Mouse (Mus musculus): ENCODE results near the gene Syt16. TPM values are rescaled to one million over a fixed set of nuclear protein-coding genes. Genes with fewer than 3 reads are reported as not detected.

The Syt16 gene
- polyA plus RNA-seq, 2 experiments = 0.04 TPM; not detected in 1

DNA sequence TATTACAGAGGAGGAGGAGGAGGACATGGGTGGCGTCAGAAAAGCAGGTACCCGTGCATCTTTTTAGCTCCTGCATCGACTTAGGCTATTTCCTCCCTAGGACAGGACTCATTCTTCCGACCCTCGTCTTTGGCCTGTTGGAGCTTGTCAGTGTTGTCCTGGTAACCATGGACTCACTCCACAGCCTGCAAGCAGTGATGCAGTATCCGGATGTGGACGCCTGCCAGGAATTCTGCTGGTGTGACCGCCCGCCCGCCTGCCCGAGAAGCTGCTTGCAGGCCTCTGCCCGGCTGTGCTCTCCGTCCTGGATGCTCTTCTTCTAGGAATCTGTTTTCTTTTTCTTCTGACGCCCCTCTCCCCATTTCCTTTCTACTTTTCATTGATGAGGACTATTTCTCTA is 14.9 kb upstream of the Syt16 start:
- Histone ChIP-seq H3K9ac (replicated peaks) (no peak overlapping the region), H3K36me3 (replicated peaks; ENCODE audit: control insufficient read depth, insufficient read depth, low read depth) (peaks cover 3% of the 10 kb centered on the region), H3K4me2 (ENCODE audit: low read depth) (no peak overlapping the region), H3K27ac (no peak overlapping the region), H3K4me1 (replicated peaks; ENCODE audit: control insufficient read depth in 2 of 2, insufficient read depth in 2 of 2, low read length in 1 of 2) (no peaks in the 10 kb centered on the region), H3K4me3 (ENCODE audit: insufficient read depth in 1 of 2, low read depth in 2 of 2, low read length in 2 of 2) (no peak overlapping the region), H3K9me3 (ENCODE audit: control insufficient read depth, low read length) (no peaks in the 10 kb centered on the region), H3K27me3 (ENCODE audit: control insufficient read depth, insufficient read depth, low read length) (no peaks in the 10 kb centered on the region)
- WGBS (ENCODE audit: insufficient replicate concordance) = 76% methylated on average over 14 of the region's 14 CpGs
- no peak for TF ChIP-seq CTCF (IDR thresholded peaks at IDR 0.05; ENCODE audit: low read depth)
- no peak for TF ChIP-seq EP300 (IDR thresholded peaks at IDR 0.05; ENCODE audit: low read depth)
- ATAC-seq (ENCODE audit: insufficient read depth) = no peak
- no peak for DNase-seq (ENCODE audit: low read depth in 3 of 3, low spot score in 3 of 3)

- no peak for DNase-seq (ENCODE audit: low read depth in 3 of 3, low spot score in 3 of 3)
- Histone ChIP-seq H3K4me1 (replicated peaks; ENCODE audit: control insufficient read depth in 2 of 2, insufficient read depth in 2 of 2, low read length in 1 of 2) (no peaks in the 10 kb centered on the region), H3K27ac (no peak overlapping the region), H3K9me3 (ENCODE audit: control insufficient read depth, low read length) (no peaks in the 10 kb centered on the region), H3K4me3 (ENCODE audit: insufficient read depth in 1 of 2, low read depth in 2 of 2, low read length in 2 of 2) (no peak overlapping the region), H3K4me2 (ENCODE audit: low read depth) (no peak overlapping the region), H3K9ac (replicated peaks) (no peak overlapping the region), H3K36me3 (replicated peaks; ENCODE audit: control insufficient read depth, insufficient read depth, low read depth) (peaks cover 3% of the 10 kb centered on the region), H3K27me3 (ENCODE audit: control insufficient read depth, insufficient read depth, low read length) (no peaks in the 10 kb centered on the region)
- ATAC-seq (ENCODE audit: insufficient read depth) = no peak
- TF ChIP-seq CTCF (IDR thresholded peaks at IDR 0.05; ENCODE audit: low read depth) = no peak
- WGBS (ENCODE audit: insufficient replicate concordance) = 75% methylated on average over 7 of the region's 7 CpGs
Observed at GRCm38 (mm10) chr12:73986299-73986698, 11.2 kb upstream of the Syt16 start.

GRCm38 (mm10) chr12:73988393-73989008 is 9.0 kb upstream of the Syt16 start:
- Histone ChIP-seq H3K36me3 (replicated peaks; ENCODE audit: control insufficient read depth, insufficient read depth, low read depth) (peaks cover 3% of the 10 kb centered on the region), H3K9me3 (ENCODE audit: control insufficient read depth, low read length) (no peaks in the 10 kb centered on the region), H3K4me1 (replicated peaks; ENCODE audit: control insufficient read depth in 2 of 2, insufficient read depth in 2 of 2, low read length in 1 of 2) (no peaks in the 10 kb centered on the region), H3K4me2 (ENCODE audit: low read depth) (no peak overlapping the region), H3K9ac (replicated peaks) (no peak overlapping the region), H3K27ac (no peak overlapping the region), H3K27me3 (ENCODE audit: control insufficient read depth, insufficient read depth, low read length) (no peaks in the 10 kb centered on the region), H3K4me3 (ENCODE audit: insufficient read depth in 1 of 2, low read depth in 2 of 2, low read length in 2 of 2) (no peak overlapping the region)
- WGBS (ENCODE audit: insufficient replicate concordance) = 68% methylated on average over 4 of the region's 4 CpGs
- DNase-seq (ENCODE audit: low read depth in 3 of 3, low spot score in 3 of 3) (no peak), ATAC-seq (ENCODE audit: insufficient read depth) (no peak)
- TF ChIP-seq CTCF (IDR thresholded peaks at IDR 0.05; ENCODE audit: low read depth) = no peak
- TF ChIP-seq EP300 (IDR thresholded peaks at IDR 0.05; ENCODE audit: low read depth) = no peak

DNA sequence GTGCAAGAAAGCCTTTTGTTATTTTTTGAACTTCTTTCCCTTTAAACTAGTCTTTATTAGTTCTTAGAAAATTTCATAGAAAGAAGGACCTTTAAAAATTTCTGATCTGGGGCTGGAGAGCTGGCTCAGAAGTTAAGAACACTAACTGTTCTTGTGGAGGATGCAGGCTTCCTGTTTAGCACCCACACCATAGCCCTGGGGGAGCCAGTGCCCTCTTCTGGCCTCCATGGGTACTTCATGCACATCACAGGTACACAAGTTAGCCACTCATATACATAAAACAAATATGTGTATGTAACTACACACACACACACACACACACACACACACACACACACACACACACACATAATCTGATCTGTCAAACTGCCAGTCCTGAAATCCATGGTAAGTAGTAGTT is 7.9 kb upstream of the Syt16 start:
- Histone ChIP-seq H3K4me2 (ENCODE audit: low read depth) (no peak overlapping the region), H3K9ac (replicated peaks) (no peak overlapping the region), H3K27me3 (ENCODE audit: control insufficient read depth, insufficient read depth, low read length) (no peaks in the 10 kb centered on the region), H3K36me3 (replicated peaks; ENCODE audit: control insufficient read depth, insufficient read depth, low read depth) (no peaks in the 10 kb centered on the region; the same call in 1 of the 2 replicates), H3K4me1 (replicated peaks; ENCODE audit: control insufficient read depth in 2 of 2, insufficient read depth in 2 of 2, low read length in 1 of 2) (no peaks in the 10 kb centered on the region), H3K27ac (no peak overlapping the region), H3K4me3 (ENCODE audit: insufficient read depth in 1 of 2, low read depth in 2 of 2, low read length in 2 of 2) (no peak overlapping the region), H3K9me3 (ENCODE audit: control insufficient read depth, low read length) (no peaks in the 10 kb centered on the region)
- TF ChIP-seq EP300 (IDR thresholded peaks at IDR 0.05; ENCODE audit: low read depth) = no peak
- TF ChIP-seq CTCF (IDR thresholded peaks at IDR 0.05; ENCODE audit: low read depth) = peak; percentile 75
- ATAC-seq (ENCODE audit: insufficient read depth) (no peak), DNase-seq (ENCODE audit: low read depth in 3 of 3, low spot score in 3 of 3) (peak in 1 of 3 experiments; percentile 2)

DNA sequence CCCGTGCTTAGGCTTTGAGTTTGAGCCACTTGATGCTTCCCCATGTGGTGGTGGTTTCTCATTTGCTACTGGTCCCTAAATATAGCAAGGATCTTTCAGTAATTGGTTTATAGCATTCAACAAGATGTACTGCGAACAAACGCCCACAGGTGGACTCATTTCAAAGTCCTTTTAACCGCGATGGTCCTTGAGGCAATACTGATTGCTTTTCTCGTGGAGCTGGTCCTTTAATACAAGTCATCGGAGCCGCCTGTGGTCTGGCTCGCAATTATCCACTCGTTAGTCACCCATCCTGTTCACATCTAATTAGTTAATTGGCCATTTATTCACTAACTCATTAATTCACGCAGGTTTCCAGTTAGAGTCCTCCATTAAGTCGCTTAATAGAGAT is 560 bp upstream of the Syt16 start:
- Histone ChIP-seq H3K27me3 (ENCODE audit: control insufficient read depth, insufficient read depth, low read length) (peaks cover 31% of the 10 kb centered on the region), H3K4me1 (replicated peaks; ENCODE audit: control insufficient read depth in 2 of 2, insufficient read depth in 2 of 2, low read length in 1 of 2) (no peaks in the 10 kb centered on the region), H3K4me3 (ENCODE audit: insufficient read depth in 1 of 2, low read depth in 2 of 2, low read length in 2 of 2) (no peak overlapping the region), H3K36me3 (replicated peaks; ENCODE audit: control insufficient read depth, insufficient read depth, low read depth) (no peaks in the 10 kb centered on the region), H3K27ac (no peak overlapping the region), H3K9ac (replicated peaks) (no peak overlapping the region), H3K9me3 (ENCODE audit: control insufficient read depth, low read length) (no peaks in the 10 kb centered on the region), H3K4me2 (ENCODE audit: low read depth) (no peak overlapping the region)
- 48% methylated on average over 12 of the region's 12 CpGs for WGBS (ENCODE audit: insufficient replicate concordance)
- no peak for ATAC-seq (ENCODE audit: insufficient read depth)
- TF ChIP-seq CTCF (IDR thresholded peaks at IDR 0.05; ENCODE audit: low read depth) (no peak), EP300 (IDR thresholded peaks at IDR 0.05; ENCODE audit: low read depth) (no peak)
- DNase-seq (ENCODE audit: low read depth in 3 of 3, low spot score in 3 of 3) = no peak
